Mouse (Mus musculus): Measurements from ENCODE around the gene Il10rb.

The Il10rb gene

GRCm38 (mm10) chr16:91382261-91382790, 23.6 kb upstream of the Il10rb start:
- DNase-seq (ENCODE audit: low spot score in 2 of 2): no peak

- no peak for DNase-seq (ENCODE audit: low spot score in 2 of 2)
These were observed 21.7 kb upstream of the Il10rb start for GRCm38 (mm10) chr16:91384221-91384620.

- DNase-seq (ENCODE audit: low spot score in 2 of 2): no peak
These were observed 20.3 kb upstream of the Il10rb start for GRCm38 (mm10) chr16:91385621-91386020.

DNA sequence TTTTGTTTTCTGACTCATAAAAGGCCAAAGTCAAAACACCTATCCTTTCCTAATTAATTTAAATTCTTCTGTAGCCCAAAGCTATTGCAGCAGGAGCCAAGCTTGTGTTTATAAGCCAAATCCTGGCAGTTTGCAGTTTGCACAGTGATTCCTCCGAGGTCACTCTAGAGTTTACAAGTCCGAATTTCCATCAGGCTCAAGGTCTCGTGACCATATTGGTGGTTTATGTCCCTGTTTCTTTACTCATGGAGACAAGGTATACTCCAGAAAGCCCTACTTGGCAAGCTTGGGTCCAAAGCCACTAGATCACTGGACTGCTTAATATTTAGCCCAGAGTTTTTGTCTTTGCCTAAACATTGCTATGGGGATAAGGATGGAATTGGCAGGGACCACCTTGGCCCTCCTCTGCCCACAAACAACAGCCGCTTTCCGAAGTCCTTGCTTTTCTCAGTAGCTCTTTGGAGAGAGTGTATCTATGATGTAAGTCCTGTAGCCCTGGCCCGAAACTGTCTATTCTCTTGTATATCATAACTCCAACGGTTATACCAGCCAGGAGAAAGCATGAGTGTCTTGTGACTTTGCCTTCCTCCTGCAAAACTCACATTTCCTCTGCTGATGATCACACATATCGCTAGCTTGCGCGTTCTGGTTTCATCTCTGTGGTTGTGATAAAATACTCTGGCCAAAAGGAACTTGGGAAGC, 19.4 kb upstream of the Il10rb start:
- no peak for DNase-seq (ENCODE audit: low spot score in 2 of 2)

- DNase-seq (ENCODE audit: low spot score in 2 of 2): no peak
These were observed 18.9 kb upstream of the Il10rb start for GRCm38 (mm10) chr16:91387121-91387486.

GRCm38 (mm10) chr16:91390100-91390499, 15.9 kb upstream of the Il10rb start:
- no peak for DNase-seq (ENCODE audit: low spot score in 2 of 2)

- no peak for DNase-seq (ENCODE audit: low spot score in 2 of 2)
These were observed 14.5 kb upstream of the Il10rb start, which contains the start of gene Gm21970 for GRCm38 (mm10) chr16:91391421-91391820. Gene Gm21970 (plus strand): TSS chr16:91391721.

- DNase-seq (ENCODE audit: low spot score in 2 of 2): no peak
These were observed 11.0 kb upstream of the Il10rb start for GRCm38 (mm10) chr16:91394826-91395410.

DNA sequence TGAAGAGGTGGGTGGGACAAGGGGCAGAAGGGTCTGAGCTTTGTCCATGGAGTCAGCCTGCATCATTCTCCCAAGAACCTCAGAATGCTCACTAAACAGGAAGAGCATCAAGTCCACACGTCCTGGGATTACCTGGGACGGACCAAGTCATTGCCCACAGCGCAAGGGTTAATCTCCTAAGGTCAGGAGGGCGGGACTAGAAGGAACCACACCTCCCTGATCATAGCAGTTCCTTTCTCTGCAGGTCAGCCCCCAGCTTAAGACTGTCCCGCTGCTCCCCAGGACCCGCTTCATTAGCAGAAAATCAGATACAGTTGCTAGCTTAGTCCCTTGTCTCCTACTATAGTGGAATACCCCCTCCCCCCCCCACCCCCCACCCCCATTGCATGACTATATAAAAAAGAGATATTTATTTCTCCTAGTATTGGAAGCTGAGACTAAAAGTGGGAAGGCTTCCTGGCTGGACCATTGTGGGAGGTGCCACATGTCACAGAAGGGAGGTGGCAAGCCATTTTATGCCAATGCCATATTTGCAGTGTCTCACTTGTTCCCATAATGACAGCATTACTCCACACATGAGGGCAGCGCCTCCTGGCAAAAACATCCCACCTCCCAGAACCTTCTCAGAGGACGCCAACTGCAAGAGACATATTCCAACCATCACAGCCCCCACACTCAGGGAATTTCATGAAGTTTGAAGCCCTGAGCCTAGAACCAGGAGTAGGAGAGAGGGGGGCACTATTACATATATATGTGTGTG, 10.2 kb upstream of the Il10rb start:
- no peak for DNase-seq (ENCODE audit: low spot score in 2 of 2)

DNA sequence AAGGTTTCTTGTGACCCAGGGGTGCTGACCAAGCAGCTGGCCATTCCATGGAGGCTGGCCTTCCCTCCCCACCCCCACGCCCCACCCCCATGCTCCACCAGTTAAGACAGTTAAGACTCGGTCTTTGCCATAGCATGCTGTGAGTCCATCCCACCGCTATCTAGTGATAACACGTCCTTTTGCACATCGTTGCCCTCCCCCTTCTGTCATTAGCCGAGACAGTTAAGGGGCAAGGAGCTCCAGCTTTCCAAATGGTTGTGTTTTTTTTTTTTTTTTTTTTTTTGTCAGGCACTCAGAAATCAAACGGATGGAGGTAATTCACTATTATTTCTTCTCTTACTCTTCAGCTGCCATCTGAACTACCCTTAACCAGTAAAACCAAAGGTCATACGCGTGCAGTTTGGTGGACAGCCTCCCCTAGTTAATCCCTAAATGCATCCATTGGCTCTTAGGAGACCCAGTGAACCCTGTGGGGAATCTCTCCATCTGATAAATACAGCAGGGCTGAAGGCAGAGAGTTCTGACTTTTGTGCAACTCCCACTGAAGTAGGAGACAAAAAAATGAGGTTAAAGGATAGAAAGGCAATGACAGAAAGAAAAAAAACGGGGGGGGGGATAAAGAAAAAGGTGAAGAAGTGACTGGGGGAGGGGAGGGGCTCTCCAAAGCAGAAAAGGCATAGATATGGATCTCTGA, 9.0 kb upstream of the Il10rb start:
- DNase-seq (ENCODE audit: low spot score in 2 of 2): no peak

- peak in 1 of 2 experiments; percentile 35 for DNase-seq (ENCODE audit: low spot score in 2 of 2)
These were observed 7.9 kb upstream of the Il10rb start for GRCm38 (mm10) chr16:91398030-91398429.

DNA sequence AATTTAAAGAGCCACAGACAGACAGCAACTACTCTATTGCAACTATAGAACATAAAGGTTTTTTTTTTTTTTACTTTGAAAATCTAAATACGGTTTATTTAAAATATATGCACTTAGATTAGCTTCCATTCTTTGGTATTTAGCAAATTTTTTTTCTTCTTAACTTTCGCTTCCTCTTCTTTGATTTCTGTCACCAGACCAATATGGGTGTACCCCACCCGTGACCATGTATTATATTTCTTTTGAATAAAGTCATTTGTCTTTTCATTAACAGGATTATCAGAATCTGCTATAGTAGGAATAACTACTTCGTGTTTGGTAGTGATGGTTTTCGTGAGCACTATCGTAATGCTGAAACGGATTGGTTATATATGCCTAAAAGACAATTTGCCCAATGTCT, 7.0 kb upstream of the Il10rb start:
- DNase-seq (ENCODE audit: low spot score in 2 of 2): no peak

- no peak for DNase-seq (ENCODE audit: low spot score in 2 of 2)
These were observed 4.3 kb upstream of the Il10rb start for GRCm38 (mm10) chr16:91401569-91402165.

GRCm38 (mm10) chr16:91403784-91404183, 2.2 kb upstream of the Il10rb start:
- DNase-seq (ENCODE audit: low spot score in 2 of 2): no peak

DNA sequence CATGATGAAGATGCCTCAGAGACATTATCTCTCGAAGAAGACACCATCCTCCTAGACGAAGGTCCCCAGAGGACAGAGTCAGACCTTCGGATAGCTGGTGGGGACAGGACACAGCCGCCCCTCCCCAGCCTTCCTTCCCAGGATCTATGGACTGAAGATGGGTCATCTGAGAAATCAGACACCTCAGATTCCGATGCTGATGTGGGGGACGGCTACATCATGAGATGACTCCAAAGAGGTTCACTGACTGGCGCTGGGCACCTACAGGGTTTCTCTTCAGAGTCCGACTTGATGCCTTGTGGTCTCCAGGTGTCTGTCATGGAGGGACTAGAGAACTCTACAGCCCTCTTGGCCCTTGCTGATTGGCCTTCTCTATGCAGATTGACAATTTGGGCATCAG, 1.8 kb upstream of the Il10rb start:
- DNase-seq (ENCODE audit: low spot score in 2 of 2): no peak

GRCm38 (mm10) chr16:91404828-91405577, 961 bp upstream of the Il10rb start:
- DNase-seq (ENCODE audit: low spot score in 2 of 2): no peak

DNA sequence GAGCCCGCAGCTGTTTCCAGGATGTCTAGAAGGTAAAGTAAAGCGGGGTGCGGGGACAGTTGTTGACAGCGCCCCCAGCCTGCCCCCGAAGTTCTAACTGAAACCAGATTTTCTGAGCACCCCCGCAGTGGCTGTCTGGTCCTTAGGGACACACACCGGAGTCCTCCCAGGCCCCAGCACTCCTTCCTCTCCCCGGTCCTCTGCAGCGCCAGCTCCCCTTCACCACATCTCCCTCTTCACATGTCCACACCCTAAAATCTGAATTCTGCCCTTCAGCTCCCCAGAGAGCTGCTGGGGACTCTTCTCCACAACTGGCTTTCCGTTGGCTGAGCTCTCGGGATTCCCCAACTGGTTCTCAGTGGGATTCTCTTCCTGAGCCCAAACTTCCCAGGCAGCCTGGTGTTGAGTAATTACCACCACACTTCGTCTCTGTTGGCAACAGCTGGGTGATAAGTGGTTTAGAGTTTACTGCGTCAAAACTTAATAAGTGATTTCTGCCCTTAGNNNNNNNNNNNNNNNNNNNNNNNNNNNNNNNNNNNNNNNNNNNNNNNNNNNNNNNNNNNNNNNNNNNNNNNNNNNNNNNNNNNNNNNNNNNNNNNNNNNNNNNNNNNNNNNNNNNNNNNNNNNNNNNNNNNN, 739 bp downstream of the Il10rb start:
- peak; percentile 29 to 65 for DNase-seq (ENCODE audit: low spot score in 2 of 2)

DNA sequence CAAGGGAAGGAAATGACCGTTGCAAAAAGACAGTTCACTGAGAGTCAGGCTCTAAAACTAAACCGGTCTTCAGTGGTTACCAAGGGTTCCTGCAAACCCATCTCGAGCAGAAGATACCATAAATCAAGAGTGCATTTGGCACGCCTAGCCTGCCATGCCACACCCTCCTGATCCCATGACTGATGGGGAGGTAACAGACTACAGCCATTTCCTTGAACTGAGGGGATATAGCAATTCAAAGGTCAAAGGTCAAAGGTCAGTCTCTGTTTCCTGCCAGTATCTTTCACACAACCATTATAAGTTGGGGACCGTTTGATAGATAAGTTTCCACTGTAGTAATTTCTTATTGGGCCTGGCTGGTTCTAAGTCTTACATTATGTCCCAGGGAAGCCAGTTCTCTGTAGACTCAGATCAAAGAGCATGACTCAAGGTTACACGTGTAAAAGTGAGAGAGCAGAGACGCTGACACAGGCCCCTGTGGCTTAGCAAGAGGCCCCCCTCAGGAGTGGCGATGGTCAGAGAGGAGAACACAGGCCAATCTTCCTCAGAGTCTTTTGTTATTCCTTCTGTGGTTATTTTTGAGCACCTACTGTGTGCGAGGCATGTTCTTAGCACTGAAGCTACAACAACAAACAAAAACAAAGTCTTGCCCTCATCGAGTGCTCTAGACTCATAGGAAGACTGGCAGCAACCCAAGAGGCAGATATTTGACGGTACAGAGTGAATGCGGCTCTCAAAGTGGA, 7.3 kb downstream of the Il10rb start:
- DNase-seq (ENCODE audit: low spot score in 2 of 2): no peak

- no peak for DNase-seq (ENCODE audit: low spot score in 2 of 2)
These were observed 9.6 kb downstream of the Il10rb start for GRCm38 (mm10) chr16:91415391-91416189.

All from urinary bladder, adult 18-20 months (tissue).